Mouse (Mus musculus) T-helper 17 cell (primary cell): ENCODE measurements around the gene Mcfd2.
"Not testable (repeated sequence)": the region's sequence is repeated elsewhere in the genome, so short reads cannot be mapped to it uniquely, and the experiment has no call there.

Experiments used
- in situ Hi-C, 2 experiments: fragments of 300-600 bp; cut with MboI, MseI; formaldehyde crosslinking; loops; 1 replicate in 1 of 2; 2 replicates in 1 of 2; pipeline ENCODE4 v1.15.1; 2025; ENCODE audit warnings: high pct_unique_total_duplicates in 2 of 2

The Mcfd2 gene

DNA sequence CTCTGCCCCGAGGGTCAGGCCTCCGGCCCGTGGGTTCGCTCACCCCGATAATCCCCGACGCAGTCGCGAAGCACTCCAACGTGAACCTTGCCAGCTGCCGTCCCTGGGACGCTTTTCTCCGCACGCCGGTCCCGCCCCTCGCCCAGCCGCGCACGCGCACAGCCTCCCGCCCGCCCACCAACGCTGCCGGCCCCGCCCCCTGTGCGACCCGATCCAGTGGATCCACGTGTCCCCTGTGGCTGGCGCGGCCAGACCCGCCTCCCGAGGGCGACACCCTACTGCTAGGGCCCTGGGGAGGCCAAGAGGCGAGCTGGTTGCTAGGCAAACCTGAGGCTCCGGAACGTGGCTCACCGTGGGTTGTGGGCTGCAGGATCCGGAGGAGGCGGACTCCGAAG is at the start of gene Mcfd2:
Gene Mcfd2 (minus strand): TSS at position 144 of the 395 bp plus-strand sequence.
- in situ Hi-C loops: no loop called here

- in situ Hi-C loops: no loop called here
These were observed 49.3 kb upstream of the Mcfd2 start for GRCm38 (mm10) chr17:87315021-87315531.

- in situ Hi-C loops: no loop called here
These were observed 48.8 kb upstream of the Mcfd2 start for GRCm38 (mm10) chr17:87314530-87314946.

DNA sequence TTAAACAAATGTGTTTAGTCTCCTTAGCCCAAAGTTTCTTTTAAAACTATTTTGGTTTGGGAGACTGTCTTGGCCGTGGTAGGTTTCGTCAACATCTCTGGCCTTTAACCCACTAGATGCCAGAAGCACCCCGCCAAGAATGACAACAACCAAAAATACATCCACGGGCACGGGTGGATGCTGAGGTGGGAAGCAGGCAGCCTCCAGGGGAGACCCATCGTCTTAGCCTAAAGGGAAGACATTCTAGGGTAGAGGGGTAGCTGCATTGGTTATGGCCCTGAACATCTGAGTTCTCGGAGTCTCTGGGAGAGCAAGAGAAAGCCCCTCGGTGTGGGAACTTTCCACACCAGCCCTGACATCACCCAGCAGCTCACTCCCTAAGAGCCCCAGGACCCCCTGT is 48.4 kb upstream of the Mcfd2 start:
- in situ Hi-C loops: no loop called here

GRCm38 (mm10) chr17:87312924-87313870 is 47.5 kb upstream of the Mcfd2 start:
- in situ Hi-C loops: no loop called here

DNA sequence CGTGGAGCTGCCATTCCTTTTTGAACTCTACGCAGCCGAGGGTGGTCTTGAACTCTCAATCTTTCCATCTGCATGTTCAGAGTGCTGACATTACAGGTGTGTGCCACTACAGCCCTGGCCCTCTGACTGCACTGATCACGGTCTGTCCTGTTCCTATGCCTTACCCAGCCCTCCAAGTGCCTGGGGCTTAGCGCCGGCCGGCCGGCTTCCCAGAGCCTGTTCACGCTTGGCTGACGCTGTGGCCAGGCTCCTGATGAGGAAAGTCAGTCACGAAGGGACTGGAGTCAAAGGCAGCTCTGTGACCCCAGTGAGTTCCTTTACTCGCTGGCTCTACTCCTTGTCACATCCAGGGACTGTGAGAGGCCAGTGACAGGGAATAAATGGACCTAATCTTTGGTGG is 46.6 kb upstream of the Mcfd2 start:
- in situ Hi-C loops: no loop called here

DNA sequence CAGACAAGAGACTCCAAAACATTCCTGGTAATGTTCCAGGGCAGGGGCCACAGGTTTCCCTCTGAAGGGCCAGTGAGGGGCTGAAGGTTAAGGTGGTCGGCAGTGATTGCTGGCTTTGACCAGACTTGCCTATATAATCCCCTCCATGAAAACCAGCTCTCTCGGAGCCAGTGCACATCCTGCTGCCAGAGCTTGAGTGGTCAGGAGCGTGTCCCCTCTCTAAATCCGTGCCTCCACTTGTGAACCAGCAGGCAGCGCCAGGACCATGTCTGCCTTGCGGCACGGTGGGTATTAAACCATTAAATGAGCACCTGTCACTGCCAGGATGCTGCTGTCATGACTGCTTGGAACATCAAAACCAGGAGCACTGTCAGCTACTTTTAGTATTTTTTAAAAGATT is 44.8 kb upstream of the Mcfd2 start:
- in situ Hi-C loops: no loop called here

DNA sequence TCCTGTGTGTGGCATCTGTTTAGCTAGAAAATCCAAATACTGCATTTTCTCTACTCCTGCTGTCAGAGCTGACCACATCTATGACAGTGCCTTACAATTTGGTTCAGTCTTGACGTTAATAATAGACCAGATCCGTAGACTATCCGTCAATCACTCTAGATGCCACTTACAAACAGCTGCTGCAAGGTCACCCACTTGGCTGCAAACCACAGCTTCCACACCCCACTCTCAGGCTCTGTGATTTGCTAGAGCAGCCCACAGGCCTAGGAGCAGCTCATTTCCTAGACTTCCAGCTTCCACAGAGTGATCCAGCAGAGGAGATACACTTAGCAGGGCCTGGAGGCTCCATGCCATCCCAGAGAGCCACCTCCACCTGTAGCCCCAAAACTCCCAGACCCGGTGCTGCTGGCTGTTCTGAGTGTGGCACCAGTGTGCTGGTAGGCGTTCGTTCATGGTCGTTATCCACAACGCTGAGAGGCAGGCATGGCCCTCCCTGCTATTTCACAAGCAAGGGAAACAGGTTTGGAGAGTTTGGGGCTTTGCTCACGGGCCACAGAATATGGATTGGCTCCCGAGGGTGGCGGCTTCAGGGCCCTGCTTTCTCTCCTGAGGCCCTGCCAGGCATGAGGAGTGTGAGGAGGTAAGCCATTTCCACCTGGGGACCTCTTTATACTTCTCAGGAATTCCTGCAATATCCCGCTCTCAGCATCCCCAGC is 43.5 kb upstream of the Mcfd2 start:
- in situ Hi-C loops: no loop called here

DNA sequence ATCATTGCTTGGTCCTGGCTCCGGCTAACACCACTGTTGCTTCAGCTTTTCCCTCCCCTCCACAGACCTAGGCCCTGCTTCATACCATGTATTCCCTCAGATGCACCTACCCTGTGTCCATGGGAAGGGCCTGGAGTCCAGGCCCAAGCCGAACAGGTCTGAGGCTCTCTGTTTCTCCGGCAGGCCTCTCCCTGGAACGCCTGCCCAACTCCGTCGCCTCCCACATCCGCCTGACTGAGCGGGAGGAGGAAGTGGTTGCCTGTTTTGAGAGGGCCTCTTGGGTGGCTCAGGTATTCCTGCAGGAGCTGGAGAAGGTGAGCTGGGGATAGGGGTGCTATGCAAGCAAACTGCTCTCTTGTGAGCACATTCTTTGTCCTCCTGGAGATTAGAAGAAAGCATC is 41.0 kb upstream of the Mcfd2 start:
- in situ Hi-C loops: no loop called here

DNA sequence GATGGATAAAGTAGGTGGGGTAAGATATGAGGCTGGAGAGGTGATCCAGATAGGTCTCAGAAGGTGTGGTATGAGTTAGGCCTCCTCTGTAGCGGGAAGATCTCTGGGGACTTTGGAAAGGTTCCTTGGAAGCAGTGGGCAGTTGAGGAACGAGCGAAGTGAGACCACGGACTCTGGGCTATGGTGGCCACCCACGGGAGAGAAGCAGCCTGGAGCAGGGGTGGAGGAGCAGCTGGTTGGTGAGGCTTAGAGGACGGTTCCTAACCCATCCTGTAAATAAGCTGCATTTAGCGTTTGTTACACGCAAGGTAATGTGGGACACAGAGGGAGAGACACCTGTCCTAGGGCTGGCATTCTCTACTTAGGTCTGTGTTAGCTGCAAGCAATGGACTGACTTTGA is 39.3 kb upstream of the Mcfd2 start:
- in situ Hi-C loops: no loop called here

- in situ Hi-C loops: no loop called here
These were observed 38.6 kb upstream of the Mcfd2 start for GRCm38 (mm10) chr17:87304151-87304894.

DNA sequence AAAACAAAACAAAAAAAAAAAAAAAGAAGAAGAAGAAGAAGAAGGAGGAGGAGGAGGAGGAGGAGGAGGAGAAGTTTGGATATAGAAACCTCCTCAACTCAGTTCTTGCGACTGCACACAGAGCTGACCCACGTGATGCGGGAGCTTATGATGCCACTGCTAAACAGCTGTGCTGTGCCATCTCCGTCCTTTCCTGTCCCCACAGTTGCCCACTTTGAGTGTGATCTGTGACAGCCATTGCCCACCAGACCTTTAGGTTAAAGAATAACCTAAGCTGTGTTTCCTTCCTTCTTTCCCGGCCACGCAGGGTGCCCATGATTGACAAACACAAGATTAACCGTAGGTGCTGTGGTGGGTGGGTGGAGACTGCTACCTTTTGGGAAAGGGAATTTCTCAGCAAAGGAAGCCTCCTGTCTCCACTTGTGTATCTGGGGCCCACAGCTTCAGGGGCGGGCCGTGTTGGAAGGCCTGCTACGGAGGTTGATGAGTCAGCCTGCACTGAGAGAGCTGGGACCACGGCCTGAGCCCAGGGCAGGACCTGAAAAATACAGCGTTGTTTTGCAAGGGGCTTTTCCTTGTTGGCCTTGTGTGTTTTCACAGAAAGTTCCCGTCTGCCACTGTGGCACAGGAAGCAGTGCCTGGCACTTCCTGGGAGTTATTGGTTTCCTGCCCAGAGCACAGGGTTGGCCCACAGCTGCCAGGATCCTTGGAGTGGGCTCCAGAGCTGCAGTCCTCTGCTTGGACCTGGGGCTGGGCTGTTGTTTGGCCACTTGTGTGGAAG is 36.5 kb upstream of the Mcfd2 start:
- in situ Hi-C loops: no loop called here

GRCm38 (mm10) chr17:87301607-87302006 is 35.9 kb upstream of the Mcfd2 start:
- in situ Hi-C loops: not testable (repeated sequence)

GRCm38 (mm10) chr17:87300340-87300739 is 34.6 kb upstream of the Mcfd2 start:
- in situ Hi-C loops: no loop called here

GRCm38 (mm10) chr17:87298944-87299343 is 33.2 kb upstream of the Mcfd2 start:
- in situ Hi-C loops: no loop called here

- in situ Hi-C loops: not testable (repeated sequence)
These were observed 31.0 kb upstream of the Mcfd2 start for GRCm38 (mm10) chr17:87296701-87297100.

DNA sequence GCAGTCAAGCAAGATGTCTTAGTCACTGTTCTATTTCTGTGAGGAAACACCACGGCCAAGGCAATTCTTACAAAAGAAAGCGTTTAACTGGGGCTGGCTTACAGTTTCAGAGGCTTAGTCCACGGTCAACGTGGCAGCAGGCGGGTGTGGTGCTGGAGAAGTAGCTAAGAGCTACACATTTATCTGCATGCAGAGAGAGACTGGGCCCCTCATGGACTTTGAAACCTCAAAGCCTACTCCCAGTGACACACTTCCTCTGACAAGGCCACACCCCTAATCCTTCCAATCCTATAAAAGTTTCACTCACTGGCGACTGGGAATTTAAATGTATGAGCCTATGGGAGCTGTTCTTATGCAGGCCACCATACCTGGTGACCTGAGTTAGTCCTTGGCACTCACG is 30.0 kb upstream of the Mcfd2 start:
- in situ Hi-C loops: no loop called here

GRCm38 (mm10) chr17:87293125-87293524 is 27.4 kb upstream of the Mcfd2 start:
- in situ Hi-C loops: no loop called here

DNA sequence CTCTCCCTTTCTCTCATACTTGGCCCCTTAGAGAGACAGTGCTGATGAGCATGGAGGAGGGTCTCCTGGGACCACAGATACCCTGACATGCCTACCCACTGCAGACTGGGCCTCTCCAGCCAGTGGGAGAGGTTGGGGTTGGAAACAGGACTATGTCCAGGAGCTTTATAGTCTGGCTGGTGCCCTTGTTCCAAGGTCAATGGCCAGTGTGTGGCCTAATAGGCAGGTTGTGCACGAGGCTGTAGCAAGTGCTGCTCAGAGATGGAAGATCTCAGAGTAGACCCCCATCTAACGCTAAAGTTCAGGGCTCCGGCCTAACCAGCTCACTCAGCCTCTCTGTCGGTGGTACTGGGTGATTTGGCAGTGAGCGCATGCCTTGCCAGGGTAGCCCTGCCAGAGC is 26.0 kb upstream of the Mcfd2 start:
- in situ Hi-C loops: no loop called here

DNA sequence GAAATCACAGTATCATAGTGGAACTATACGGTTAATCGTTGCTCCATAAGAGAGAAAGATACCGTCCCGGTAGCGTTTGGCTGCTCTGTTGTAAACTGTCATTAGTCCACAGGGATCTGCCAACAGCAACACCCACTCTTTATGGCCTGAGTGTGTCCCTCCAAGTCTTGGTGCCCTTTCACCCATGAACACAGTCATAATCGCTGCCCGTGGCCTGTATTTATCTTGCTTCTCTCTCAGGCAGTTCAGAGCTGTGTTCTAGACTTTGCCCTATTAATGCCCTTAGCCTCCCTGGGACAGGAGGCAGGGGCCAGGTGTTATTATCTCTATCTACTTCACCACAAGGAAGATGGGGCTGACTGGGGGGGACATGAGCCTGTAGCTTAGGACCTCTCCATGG is 25.3 kb upstream of the Mcfd2 start:
- in situ Hi-C loops: no loop called here

- in situ Hi-C loops: no loop called here
These were observed 23.6 kb upstream of the Mcfd2 start for GRCm38 (mm10) chr17:87289367-87289766.
